Comparison of ENCODE assay signal across 13 mouse cellular contexts in genomic region chr10:111784065-111784853, GRCm38 (mm10).
DNase-seq lines count a peak whose midpoint lies in the region; ATAC-seq and TF ChIP-seq lines count a peak whose summit lies in the region.
"Had no signal": no experiment of that assay in that cellular context is flagged by ENCODE, and none has a peak within 500 bp of the region (broad histone marks: within the 10 kb centered on the region; RNA-seq: fewer than 3 reads in every experiment).

No protein-coding gene starts in this region.

- no peak overlapping the region for H3K9ac ChIP-seq in forebrain, embryonic 16.5 days (replicated peaks; ENCODE audit: low read depth, low read length)
- no peak overlapping the region for H3K9ac ChIP-seq in forebrain, embryonic 13.5 days
- H3K9ac ChIP-seq: embryonic facial prominence, embryonic 13.5 days; heart, embryonic 13.5 days; kidney, embryonic 15.5 days had no signal

- no peak for TF ChIP-seq CTCF in brain, embryonic 14.5 days (IDR thresholded peaks at IDR 0.05; ENCODE audit: borderline replicate concordance, extremely low read depth, insufficient read depth, insufficient read length)

- no peaks in the 10 kb centered on the region for H3K9me3 ChIP-seq in forebrain, embryonic 16.5 days (ENCODE audit: control insufficient read depth, low read length)
- no peaks in the 10 kb centered on the region for H3K9me3 ChIP-seq in forebrain, embryonic 13.5 days (replicated peaks)
- H3K9me3 ChIP-seq: embryonic facial prominence, embryonic 13.5 days; heart, embryonic 13.5 days; kidney, embryonic 15.5 days; megakaryocyte, embryonic 14.5 days had no signal

- H3K36me3 ChIP-seq in forebrain, embryonic 16.5 days (ENCODE audit: control insufficient read depth, insufficient read depth), result no peaks in the 10 kb centered on the region
- no peaks in the 10 kb centered on the region for H3K36me3 ChIP-seq in forebrain, embryonic 13.5 days (ENCODE audit: poor library complexity, severe bottlenecking)
- H3K36me3 ChIP-seq: embryonic facial prominence, embryonic 13.5 days; heart, embryonic 13.5 days; kidney, embryonic 15.5 days had no signal

- peak; percentile 43 for DNase-seq in brain, embryonic 14.5 days (ENCODE audit: low read depth)
- peak; percentile 57 for DNase-seq in gastrocnemius, postnatal 14 days
- peak; percentile 64 for DNase-seq in lung, postnatal 10 days
- DNase-seq in left cerebral cortex, postnatal 4 days, result no peak
- no peak for DNase-seq in adrenal gland, postnatal 10 days
- DNase-seq in ovary, adult 18-20 months (ENCODE audit: low spot score), result no peak

- no peak overlapping the region for H3K4me2 ChIP-seq in forebrain, embryonic 16.5 days (ENCODE audit: low read length)
- H3K4me2 ChIP-seq in forebrain, embryonic 13.5 days, result no peak overlapping the region
- H3K4me2 ChIP-seq: embryonic facial prominence, embryonic 13.5 days; heart, embryonic 13.5 days; kidney, embryonic 15.5 days had no signal

- no peak overlapping the region for H3K4me3 ChIP-seq in forebrain, embryonic 16.5 days (replicated peaks; ENCODE audit: low read length)
- H3K4me3 ChIP-seq in forebrain, embryonic 13.5 days, result no peak overlapping the region
- H3K4me3 ChIP-seq: embryonic facial prominence, embryonic 13.5 days; heart, embryonic 13.5 days; kidney, embryonic 15.5 days; megakaryocyte, embryonic 14.5 days had no signal

- no peak for TF ChIP-seq POLR2A in brain, embryonic 14.5 days (IDR thresholded peaks at IDR 0.05; ENCODE audit: borderline replicate concordance, extremely low read depth, insufficient read depth, insufficient read length, poor library complexity, severe bottlenecking)

- 70% methylated on average over 12 of the region's 12 CpGs for WGBS in forebrain, embryonic 16.5 days
- 79% methylated on average over 12 of the region's 12 CpGs for WGBS in forebrain, embryonic 13.5 days

- no peaks in the 10 kb centered on the region for H3K27me3 ChIP-seq in forebrain, embryonic 16.5 days (replicated peaks; ENCODE audit: control insufficient read depth, insufficient read depth, low read length)
- H3K27me3 ChIP-seq in forebrain, embryonic 13.5 days, result no peaks in the 10 kb centered on the region
- H3K27me3 ChIP-seq: embryonic facial prominence, embryonic 13.5 days; heart, embryonic 13.5 days; kidney, embryonic 15.5 days; Patski had no signal

- no peak overlapping the region for H3K27ac ChIP-seq in forebrain, embryonic 16.5 days (ENCODE audit: low read length)
- no peak overlapping the region for H3K27ac ChIP-seq in forebrain, embryonic 13.5 days
- H3K27ac ChIP-seq: embryonic facial prominence, embryonic 13.5 days; heart, embryonic 13.5 days; kidney, embryonic 15.5 days had no signal

- intact Hi-C loops in gastrocnemius, postnatal 14 days (cut with DNase I; ENCODE audit: low total_unique reads), result no loop called here
- intact Hi-C loops in left cerebral cortex, postnatal 4 days (cut with DNase I), result no loop called here

- ATAC-seq in forebrain, embryonic 16.5 days, result peak; percentile 71
- ATAC-seq in forebrain, embryonic 13.5 days, result no peak
- ATAC-seq: Patski had no signal

- H3K4me1 ChIP-seq in forebrain, embryonic 16.5 days (replicated peaks; ENCODE audit: control insufficient read depth, insufficient read depth, low read length), result no peaks in the 10 kb centered on the region
- no peaks in the 10 kb centered on the region for H3K4me1 ChIP-seq in forebrain, embryonic 13.5 days
- H3K4me1 ChIP-seq: kidney, embryonic 15.5 days had no signal

Comparison
In these comparisons a context has a peak if more than half of its experiments do, and no peak if none do; other contexts are left out.
1. DNase-seq: peak in brain, embryonic 14.5 days (single experiment), gastrocnemius, postnatal 14 days (single experiment) and lung, postnatal 10 days (single experiment); none in left cerebral cortex, postnatal 4 days (single experiment), adrenal gland, postnatal 10 days (single experiment) and ovary, adult 18-20 months (single experiment).